Mouse (Mus musculus) ES-Bruce4 (cell line): ENCODE results near the gene Fjx1.

Experiments
- CTCF ChIP-seq: IDR thresholded peaks from one replicate; pipeline ENCODE4 v1.8.1; 2011; ENCODE audit warnings: low read depth, low read length
- EP300 ChIP-seq: IDR thresholded peaks from 2 replicates; pipeline ENCODE4 v1.6.1; 2011; ENCODE audit warnings: low read depth, low read length; ENCODE audit not compliant: insufficient read depth
- POLR2A ChIP-seq: IDR thresholded peaks from one replicate; pipeline ENCODE4 v1.8.1; 2011; ENCODE audit warnings: low read length; ENCODE audit not compliant: insufficient read depth

DNA sequence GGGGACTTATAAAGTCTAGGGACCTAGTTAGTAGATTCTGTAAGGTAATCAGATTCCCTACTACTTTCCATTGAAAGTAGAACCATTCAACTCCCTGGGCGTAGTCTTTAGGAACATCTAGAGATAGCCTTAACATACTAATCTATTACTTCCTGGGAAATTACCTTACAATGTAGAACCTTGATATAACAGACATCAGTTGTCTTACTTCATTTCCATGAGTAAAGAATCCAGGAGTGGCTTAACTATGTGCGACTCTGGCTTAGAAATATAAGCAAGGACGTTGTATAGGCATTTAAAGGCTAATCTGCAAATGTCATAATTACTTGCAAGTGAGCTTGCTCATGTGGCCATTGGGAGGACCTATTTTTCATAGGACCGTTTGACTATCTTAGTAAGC, 49.0 kb downstream of the Fjx1 start:
- TF ChIP-seq POLR2A (no peak), EP300 (no peak), CTCF (no peak)
